In genomic region chr8:114821543-114821942, GRCm38 (mm10) we compare ENCODE assay signal across 11 mouse cellular contexts.
A peak's percentile ranks its signal among the peaks of the same experiment; 100 is the strongest.
DNase-seq lines count a peak whose midpoint lies in the region; ATAC-seq lines count a peak whose summit lies in the region.
"Had no signal": no experiment of that assay in that cellular context is flagged by ENCODE, and none has a peak within 500 bp of the region (broad histone marks: within the 10 kb centered on the region; RNA-seq: fewer than 3 reads in every experiment).

No protein-coding gene starts in this region.

- DNase-seq in adrenal gland, postnatal 10 days = peak; percentile 43
- DNase-seq in adrenal gland, postnatal 4 days (ENCODE audit: low spot score in 2 of 2) = no peak
- DNase-seq in heart, postnatal 10 days = peak; percentile 73 to 76
- DNase-seq in kidney, postnatal 4 days = peak; percentile 53 to 65
- no peak for DNase-seq in B cell, adult 2 months
- no peak for DNase-seq in midbrain, embryonic 14.5 days
- DNase-seq: layer of hippocampus, adult 9-11 months had no signal

- no peaks in the 10 kb centered on the region for H3K36me3 ChIP-seq in stomach, embryonic 14.5 days (ENCODE audit: control insufficient read depth, insufficient read depth, low read length)
- no peaks in the 10 kb centered on the region for H3K36me3 ChIP-seq in midbrain, embryonic 14.5 days (ENCODE audit: control insufficient read depth, insufficient read depth, low read length)
- H3K36me3 ChIP-seq: embryonic facial prominence, embryonic 13.5 days; liver, embryonic 15.5 days had no signal

- WGBS in stomach, embryonic 14.5 days = 33% methylated on average over 8 of the region's 8 CpGs
- 87% methylated on average over 8 of the region's 8 CpGs for WGBS in midbrain, embryonic 14.5 days

- H3K9me3 ChIP-seq in stomach, embryonic 14.5 days (ENCODE audit: control insufficient read depth, low read depth, low read length) = no peaks in the 10 kb centered on the region
- no peaks in the 10 kb centered on the region for H3K9me3 ChIP-seq in midbrain, embryonic 14.5 days (ENCODE audit: control insufficient read depth, low read length)
- H3K9me3 ChIP-seq: embryonic facial prominence, embryonic 13.5 days; liver, embryonic 15.5 days had no signal

- no peak overlapping the region for H3K9ac ChIP-seq in stomach, embryonic 14.5 days (replicated peaks; ENCODE audit: low read depth, low read length)
- H3K9ac ChIP-seq in midbrain, embryonic 14.5 days (replicated peaks; ENCODE audit: low read length) = no peak overlapping the region
- H3K9ac ChIP-seq: embryonic facial prominence, embryonic 13.5 days; liver, embryonic 15.5 days had no signal

- H3K4me2 ChIP-seq in stomach, embryonic 14.5 days (replicated peaks; ENCODE audit: low read depth, low read length) = no peak overlapping the region
- H3K4me2 ChIP-seq in midbrain, embryonic 14.5 days (ENCODE audit: low read length) = no peak overlapping the region
- H3K4me2 ChIP-seq: embryonic facial prominence, embryonic 13.5 days; liver, embryonic 15.5 days had no signal

- no peak overlapping the region for H3K27ac ChIP-seq in stomach, embryonic 14.5 days (ENCODE audit: low read length)
- H3K27ac ChIP-seq in midbrain, embryonic 14.5 days (replicated peaks; ENCODE audit: low read depth, low read length) = no peak overlapping the region
- H3K27ac ChIP-seq: embryonic facial prominence, embryonic 13.5 days; liver, embryonic 15.5 days had no signal

- no peak overlapping the region for H3K4me3 ChIP-seq in stomach, embryonic 14.5 days (ENCODE audit: low read depth, low read length)
- H3K4me3 ChIP-seq in midbrain, embryonic 14.5 days (replicated peaks; ENCODE audit: low read depth, low read length) = no peak overlapping the region
- H3K4me3 ChIP-seq: embryonic facial prominence, embryonic 13.5 days; liver, embryonic 15.5 days had no signal

- intact Hi-C loops in heart, postnatal 10 days (cut with DNase I) = no loop called here

- no peaks in the 10 kb centered on the region; the same call in 1 of the 2 replicates for H3K4me1 ChIP-seq in stomach, embryonic 14.5 days (ENCODE audit: control insufficient read depth, insufficient read depth, low read length)
- H3K4me1 ChIP-seq in midbrain, embryonic 14.5 days (ENCODE audit: control insufficient read depth, insufficient read depth, low read length) = no peaks in the 10 kb centered on the region
- H3K4me1 ChIP-seq: liver, embryonic 15.5 days had no signal

- no peaks in the 10 kb centered on the region for H3K27me3 ChIP-seq in stomach, embryonic 14.5 days (ENCODE audit: control insufficient read depth, insufficient read depth, low read length)
- H3K27me3 ChIP-seq in midbrain, embryonic 14.5 days (ENCODE audit: control insufficient read depth, insufficient read depth, low read length) = no peaks in the 10 kb centered on the region
- H3K27me3 ChIP-seq: embryonic facial prominence, embryonic 13.5 days; liver, embryonic 15.5 days had no signal

- peak; percentile 69; the same call in 1 of the 2 replicates for ATAC-seq in stomach, embryonic 14.5 days (ENCODE audit: insufficient number of reproducible peaks, insufficient read depth, low FRiP score, low read depth)
- no peak for ATAC-seq in activated CD4-positive, CD25-positive, alpha-beta regulatory T cell, adult 4 months
- ATAC-seq in midbrain, embryonic 14.5 days (ENCODE audit: low FRiP score, low TSS enrichment) = no peak

Comparison
In these comparisons a context has a peak if more than half of its experiments do, and no peak if none do; other contexts are left out.
1. DNase-seq: peak in adrenal gland, postnatal 10 days (single experiment), heart, postnatal 10 days (2 of 2) and kidney, postnatal 4 days (2 of 2); none in adrenal gland, postnatal 4 days (0 of 2), B cell, adult 2 months (0 of 2) and midbrain, embryonic 14.5 days (single experiment).